Mouse (Mus musculus) embryonic facial prominence, embryonic 10.5 days (tissue): ENCODE results near the gene Tns3. TPM values are rescaled to one million over a fixed set of nuclear protein-coding genes. Genes with fewer than 3 reads are reported as not detected.
A peak's percentile ranks its signal among the peaks of the same experiment; 100 is the strongest.

Experiments
- DNase-seq: peaks from one replicate; pipeline ENCODE4 v3.0.0-alpha.2; 2017; ENCODE audit warnings: low spot score
- H3K27ac ChIP-seq: fragments of 300-500 bp; sonication (generic); replicated peaks from 2 replicates; pipeline ENCODE4 v1.5.1; 2016; ENCODE audit warnings: mild to moderate bottlenecking
- H3K27me3 ChIP-seq: fragments of 300-500 bp; sonication (generic); replicated peaks from 2 replicates; pipeline ENCODE4 v1.6.1; 2016; ENCODE audit warnings: low read depth, mild to moderate bottlenecking; ENCODE audit not compliant: poor library complexity, severe bottlenecking
- H3K36me3 ChIP-seq: fragments of 300-500 bp; sonication (generic); replicated peaks from 2 replicates; pipeline ENCODE4 v1.6.1; 2016; ENCODE audit warnings: mild to moderate bottlenecking, moderate library complexity
- H3K4me1 ChIP-seq: fragments of 300-500 bp; sonication (generic); 2 replicates; pipeline ENCODE4 v1.6.1; 2016
- H3K4me3 ChIP-seq: fragments of 300-500 bp; sonication (generic); 2 replicates; pipeline ENCODE4 v1.5.1; 2016; ENCODE audit warnings: mild to moderate bottlenecking, moderate library complexity
- H3K9me3 ChIP-seq: fragments of 300-500 bp; sonication (generic); 2 replicates; pipeline ENCODE4 v1.6.1; 2016; ENCODE audit warnings: mild to moderate bottlenecking
- WGBS: fragments of 180-500 bp; shearing (Covaris S2); methylation state at CpG from one replicate; pipeline ENCODE4 v1.1.7; 2016; 5-methylcytosine and 5-hydroxymethylcytosine counted together
- polyA plus RNA-seq: library from polyadenylated mRNA; unstranded; fragments of >200 nt; fragmentation: Nextera tagmentation; extraction: Ambion mirVana; gene quantifications from 2 replicates; pipeline ENCODE4 v1.2.1, GENCODE M21; 2016

Tns3 gene
- 20.2 and 23.4 TPM in 2 replicates for polyA plus RNA-seq

GRCm38 (mm10) chr11:8664393-8664743 is at the start of gene Tns3:
TSS of gene Tns3 (minus strand) at chr11:8664535.
- no peak for DNase-seq
- Histone ChIP-seq H3K27ac (peak within 1 kb of the TSS; percentile 93), H3K4me3 (peak within 1 kb of the TSS; percentile 80), H3K4me1 (peaks cover 65% of the 10 kb centered on the region), H3K9me3 (no peaks in the 10 kb centered on the region), H3K36me3 (peaks cover 3% of the 10 kb centered on the region; the same call in 1 of the 2 replicates), H3K27me3 (peaks cover 22% of the 10 kb centered on the region)
- under 1% methylated on average over 37 of the region's 37 CpGs for WGBS

- no peaks in the 10 kb centered on the region for H3K27me3 ChIP-seq
- no peaks in the 10 kb centered on the region for H3K36me3 ChIP-seq
- DNase-seq, result no peak
- no peak overlapping the region for H3K4me3 ChIP-seq
- H3K4me1 ChIP-seq, result peaks cover 21% of the 10 kb centered on the region
- no peaks in the 10 kb centered on the region for H3K9me3 ChIP-seq
- WGBS, result 69% methylated on average over 8 of the region's 8 CpGs
- H3K27ac ChIP-seq, result no peak overlapping the region
These were observed 42.1 kb upstream of the Tns3 start for GRCm38 (mm10) chr11:8706246-8707041.

DNA sequence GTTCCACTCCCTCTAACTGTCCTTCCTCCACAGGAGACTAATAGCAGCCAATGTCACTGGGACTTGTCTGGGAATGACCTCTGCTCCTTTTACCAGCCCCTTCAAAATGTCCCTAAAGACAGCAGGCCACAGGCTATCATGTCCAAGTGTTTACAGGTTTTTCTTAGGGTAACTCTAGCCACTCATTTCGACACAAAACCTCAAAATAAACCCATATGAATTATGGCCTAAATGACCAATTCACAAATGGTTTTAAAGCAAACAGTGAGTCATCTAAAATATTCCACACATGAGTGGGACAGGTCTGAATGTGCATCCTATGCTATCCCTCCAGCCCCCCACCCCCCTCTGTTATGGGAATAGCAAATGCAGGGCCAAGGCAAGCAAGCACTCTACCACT is 40.8 kb upstream of the Tns3 start:
- Histone ChIP-seq H3K27me3 (no peaks in the 10 kb centered on the region), H3K36me3 (no peaks in the 10 kb centered on the region)

DNA sequence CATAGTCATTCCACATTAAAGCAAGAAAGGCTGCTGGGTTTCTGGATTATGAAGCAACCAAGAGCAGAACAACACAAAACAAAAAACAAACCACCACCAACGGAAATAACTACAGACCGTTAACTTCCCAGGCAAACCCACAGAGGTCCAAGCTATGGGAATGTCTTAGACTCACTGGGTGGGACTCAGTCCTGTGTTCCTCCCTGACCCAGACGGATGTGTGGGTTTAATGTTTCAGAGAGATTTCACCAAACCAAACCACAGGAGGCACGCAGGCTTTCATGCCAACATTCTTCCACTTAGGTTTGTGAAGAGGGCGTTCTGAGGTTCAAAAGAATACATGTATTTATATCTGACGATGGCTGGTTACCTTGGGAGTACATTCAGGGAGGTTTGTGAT is 39.5 kb upstream of the Tns3 start:
- 80% methylated on average over 6 of the region's 6 CpGs for WGBS
- Histone ChIP-seq H3K4me1 (peaks cover 34% of the 10 kb centered on the region), H3K36me3 (no peaks in the 10 kb centered on the region), H3K4me3 (no peak overlapping the region), H3K9me3 (no peaks in the 10 kb centered on the region), H3K27ac (no peak overlapping the region), H3K27me3 (no peaks in the 10 kb centered on the region)
- DNase-seq, result no peak

More for the DNA sequence above, 40.8 kb upstream of the Tns3 start:
- no peak overlapping the region for H3K4me3 ChIP-seq
- H3K27ac ChIP-seq, result no peak overlapping the region
- no peaks in the 10 kb centered on the region for H3K9me3 ChIP-seq
- H3K4me1 ChIP-seq, result peaks cover 32% of the 10 kb centered on the region
- DNase-seq, result no peak
- 85% methylated on average over 1 of the region's 1 CpGs for WGBS

- no peaks in the 10 kb centered on the region for H3K36me3 ChIP-seq
- no peak for DNase-seq
- no peaks in the 10 kb centered on the region for H3K27me3 ChIP-seq
- H3K27ac ChIP-seq, result no peak overlapping the region
- peaks cover 31% of the 10 kb centered on the region for H3K4me1 ChIP-seq
- H3K4me3 ChIP-seq, result no peak overlapping the region
- WGBS, result 88% methylated on average over 2 of the region's 2 CpGs
- H3K9me3 ChIP-seq, result no peaks in the 10 kb centered on the region
These were observed 38.2 kb upstream of the Tns3 start for GRCm38 (mm10) chr11:8702532-8702886.

- Histone ChIP-seq H3K27ac (no peak overlapping the region), H3K4me1 (peaks cover 31% of the 10 kb centered on the region), H3K9me3 (no peaks in the 10 kb centered on the region), H3K27me3 (no peaks in the 10 kb centered on the region), H3K36me3 (no peaks in the 10 kb centered on the region), H3K4me3 (no peak overlapping the region)
- no peak for DNase-seq
- 54% methylated on average over 10 of the region's 10 CpGs for WGBS
These were observed 37.7 kb upstream of the Tns3 start for GRCm38 (mm10) chr11:8701845-8702531.

DNA sequence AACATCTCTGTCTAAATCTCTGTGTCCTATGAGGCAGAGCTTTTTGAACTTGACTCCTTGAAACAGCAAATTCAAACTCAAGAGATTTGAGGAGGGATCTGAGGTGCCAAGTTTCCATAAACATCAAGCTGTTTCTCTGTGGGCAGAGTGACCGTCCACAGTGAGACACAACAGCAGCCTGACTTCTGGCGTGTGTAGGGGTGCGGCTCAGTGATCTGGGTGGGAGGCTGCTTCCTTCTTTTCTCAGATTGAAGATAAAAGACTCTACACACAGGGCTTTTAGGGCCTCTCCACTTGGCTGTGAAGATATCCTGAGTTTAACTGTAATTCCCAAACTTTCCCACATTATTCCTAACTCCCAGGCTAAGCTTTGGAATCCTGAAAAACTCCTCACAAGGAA is 37.1 kb upstream of the Tns3 start:
- H3K36me3 ChIP-seq, result no peaks in the 10 kb centered on the region
- H3K27me3 ChIP-seq, result no peaks in the 10 kb centered on the region
- H3K27ac ChIP-seq, result no peak overlapping the region
- WGBS, result 80% methylated on average over 3 of the region's 3 CpGs
- H3K4me3 ChIP-seq, result no peak overlapping the region
- H3K9me3 ChIP-seq, result no peaks in the 10 kb centered on the region
- no peak for DNase-seq
- peaks cover 28% of the 10 kb centered on the region for H3K4me1 ChIP-seq

GRCm38 (mm10) chr11:8700641-8701221 is 36.4 kb upstream of the Tns3 start:
- no peak overlapping the region for H3K27ac ChIP-seq
- WGBS, result 85% methylated on average over 8 of the region's 8 CpGs
- H3K36me3 ChIP-seq, result no peaks in the 10 kb centered on the region

GRCm38 (mm10) chr11:8699777-8700176 is 35.4 kb upstream of the Tns3 start:
- 63% methylated on average over 5 of the region's 5 CpGs for WGBS
- no peaks in the 10 kb centered on the region for H3K27me3 ChIP-seq
- H3K4me1 ChIP-seq, result peaks cover 28% of the 10 kb centered on the region
- DNase-seq, result no peak
- 0 out of 2 replicates have a peak overlapping the region, but pooled peaks have one; percentile 16 for H3K27ac ChIP-seq
- no peak overlapping the region for H3K4me3 ChIP-seq
- H3K36me3 ChIP-seq, result no peaks in the 10 kb centered on the region
- no peaks in the 10 kb centered on the region for H3K9me3 ChIP-seq

More at GRCm38 (mm10) chr11:8700641-8701221, 36.4 kb upstream of the Tns3 start:
- Histone ChIP-seq H3K9me3 (no peaks in the 10 kb centered on the region), H3K4me1 (peaks cover 28% of the 10 kb centered on the region), H3K27me3 (no peaks in the 10 kb centered on the region), H3K4me3 (no peak overlapping the region)
- no peak for DNase-seq

DNA sequence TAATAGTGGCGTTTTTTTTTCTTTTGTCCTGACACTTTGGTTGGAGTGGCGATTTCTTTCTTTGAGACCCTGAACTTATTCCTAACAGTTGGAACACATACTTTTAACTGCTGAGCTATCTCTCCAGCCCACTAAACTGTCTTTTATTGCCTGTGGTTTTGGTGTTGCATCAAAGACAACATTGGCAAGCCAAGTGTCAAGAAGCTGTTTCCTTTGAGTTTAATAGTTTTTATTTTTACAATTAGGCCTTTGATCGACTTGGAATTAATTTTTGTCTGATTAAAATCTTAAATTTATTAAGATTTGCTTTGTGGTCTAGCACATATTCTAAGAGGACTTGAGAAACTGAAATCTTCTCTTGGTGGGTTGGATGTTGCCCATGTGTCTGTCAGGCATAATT is 33.3 kb upstream of the Tns3 start:
- H3K9me3 ChIP-seq, result no peaks in the 10 kb centered on the region
- no peaks in the 10 kb centered on the region for H3K27me3 ChIP-seq
- H3K36me3 ChIP-seq, result no peaks in the 10 kb centered on the region
- WGBS, result 88% methylated on average over 3 of the region's 3 CpGs
- peaks cover 44% of the 10 kb centered on the region for H3K4me1 ChIP-seq
- no peak overlapping the region for H3K27ac ChIP-seq
- no peak for DNase-seq
- H3K4me3 ChIP-seq, result no peak overlapping the region

DNA sequence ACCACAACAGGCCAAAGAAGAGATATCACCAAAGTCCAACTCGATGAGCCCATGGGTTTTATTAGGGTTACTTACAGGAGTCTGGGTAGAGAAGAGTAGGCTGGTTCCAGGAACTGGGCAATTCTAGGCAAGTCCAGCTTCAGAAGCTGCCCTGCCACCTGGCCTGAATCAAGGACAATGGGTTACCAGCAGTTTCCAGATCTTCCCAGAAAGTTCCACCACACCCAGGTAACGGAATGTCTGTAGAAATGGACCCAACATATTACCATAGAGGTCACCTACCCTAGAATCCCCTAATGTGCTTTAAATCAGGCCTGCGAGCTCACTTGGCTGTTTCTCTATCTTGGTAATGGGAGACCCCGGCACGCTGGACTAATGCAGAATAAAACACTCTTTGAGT is 29.8 kb upstream of the Tns3 start:
- 0 out of 2 replicates have a peak, but pooled peaks cover 7% of the 10 kb centered on the region for H3K27me3 ChIP-seq
- no peak for DNase-seq
- WGBS, result 92% methylated on average over 5 of the region's 5 CpGs
- H3K36me3 ChIP-seq, result no peaks in the 10 kb centered on the region
- peak overlapping the region; percentile 88 for H3K27ac ChIP-seq
- peaks cover 40% of the 10 kb centered on the region for H3K4me1 ChIP-seq
- no peaks in the 10 kb centered on the region for H3K9me3 ChIP-seq
- no peak overlapping the region for H3K4me3 ChIP-seq

DNA sequence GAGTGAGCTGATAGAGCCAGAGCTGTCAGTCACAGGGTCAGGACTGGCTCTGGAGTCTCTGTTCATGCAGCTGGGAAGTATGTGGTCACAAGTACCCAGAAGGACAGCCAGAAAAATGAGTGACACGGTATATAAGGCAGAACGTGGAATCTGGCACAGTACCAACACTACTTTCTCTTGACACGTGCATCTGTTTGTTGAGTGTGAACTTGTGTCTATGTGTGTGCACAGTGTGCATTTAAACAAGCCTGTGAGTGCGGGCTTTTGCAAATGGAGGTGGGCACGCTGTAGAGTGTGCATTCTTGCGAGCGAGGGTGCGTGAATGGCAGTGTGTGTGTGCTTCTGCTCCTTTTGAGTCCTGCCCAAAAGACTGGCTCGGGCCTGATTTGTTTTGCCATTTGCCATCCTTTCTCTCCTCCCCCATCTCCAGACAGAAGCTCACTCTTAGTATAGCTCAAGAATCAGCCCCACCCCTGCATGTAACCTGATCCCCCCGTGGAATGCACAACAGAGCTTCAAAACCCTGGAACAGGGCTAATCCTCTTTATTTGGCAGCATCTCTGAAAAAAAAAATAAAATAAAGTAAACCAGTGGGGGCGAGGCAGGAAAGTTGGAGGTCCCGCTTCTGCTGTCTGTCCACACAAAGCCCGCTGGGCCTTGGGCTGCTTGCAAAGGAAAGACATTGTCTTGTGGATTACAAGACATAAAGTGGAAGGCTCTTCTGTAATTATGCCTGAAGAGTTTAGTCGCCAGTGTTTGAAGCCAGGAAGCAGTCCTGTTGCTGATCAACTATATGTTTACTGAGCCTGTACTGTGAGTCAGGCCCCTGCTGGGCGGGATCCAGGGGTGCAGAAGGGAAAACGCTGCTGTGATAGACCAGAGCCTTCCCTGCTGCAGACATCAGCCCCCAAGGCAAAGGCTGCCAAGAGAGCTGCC is 28.5 kb upstream of the Tns3 start:
- peak overlapping the region; percentile 36 for H3K4me3 ChIP-seq

More for the DNA sequence above, 28.5 kb upstream of the Tns3 start:
- DNase-seq, result peak; percentile 85
- Histone ChIP-seq H3K9me3 (no peaks in the 10 kb centered on the region), H3K36me3 (no peaks in the 10 kb centered on the region), H3K27ac (peak overlapping the region; percentile 88), H3K27me3 (0 out of 2 replicates have a peak, but pooled peaks cover 7% of the 10 kb centered on the region), H3K4me1 (peaks cover 42% of the 10 kb centered on the region)
- WGBS, result 9% methylated on average over 16 of the region's 16 CpGs
